In the genomic region with DNA sequence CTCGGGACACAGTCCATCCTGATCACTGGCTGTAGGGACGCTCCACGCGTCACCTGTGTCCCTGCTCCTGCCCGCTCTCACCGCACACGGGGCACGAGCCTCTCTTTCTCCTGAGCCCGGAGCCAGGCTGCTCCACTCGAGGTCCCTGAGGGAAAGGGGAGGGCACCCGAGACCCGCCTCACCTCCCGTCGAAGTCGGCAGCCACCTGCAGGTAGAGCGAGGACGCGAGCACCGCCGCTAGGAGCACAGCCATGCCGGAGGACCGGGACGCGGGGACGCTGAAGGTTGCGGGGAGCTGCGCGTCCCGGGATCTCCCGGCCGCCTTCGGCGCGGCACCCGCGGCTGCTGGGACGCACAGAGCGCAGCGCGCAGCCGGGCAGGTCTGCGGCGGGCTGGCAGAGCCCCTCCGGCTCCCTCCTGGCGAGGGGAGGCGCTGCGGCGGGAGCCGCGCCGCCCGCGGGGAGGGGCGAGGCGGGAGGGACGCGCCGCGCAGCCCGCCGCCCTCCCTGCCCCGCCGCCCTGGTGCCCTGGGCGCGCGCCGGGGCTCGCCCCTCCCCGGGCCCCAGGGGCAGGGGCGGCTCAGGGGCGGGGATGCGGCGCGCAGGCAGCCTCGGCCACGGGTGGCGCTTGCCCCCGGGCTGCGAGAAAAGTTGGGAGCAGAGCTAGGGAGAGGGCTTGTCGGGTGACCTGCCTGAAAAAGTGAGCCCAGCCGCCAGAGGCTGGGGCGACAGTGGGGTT, we compare ENCODE assay signal across 8 mouse cellular contexts. TPM values are rescaled to one million over a fixed set of nuclear protein-coding genes. Genes with fewer than 3 reads are reported as not detected.
DNase-seq lines count a peak whose midpoint lies in the region; ATAC-seq and TF ChIP-seq lines count a peak whose summit lies in the region.

A gene (minus strand): TSS at position 501 of the 738 bp plus-strand sequence.

- H3K4me3 ChIP-seq in heart, embryonic 15.5 days: peak within 1 kb of the TSS; percentile 58
- peak within 1 kb of the TSS; percentile 62 for H3K4me3 ChIP-seq in liver, postnatal 0 days (ENCODE audit: low read depth, low read length)
- H3K4me3 ChIP-seq in neural tube, embryonic 15.5 days (replicated peaks): peak within 1 kb of the TSS; percentile 67

- no peak within 1 kb of the TSS for H3K27ac ChIP-seq in heart, embryonic 15.5 days
- peak within 1 kb of the TSS; percentile 16; the same call in 1 of the 2 replicates for H3K27ac ChIP-seq in liver, postnatal 0 days (ENCODE audit: low read depth)
- no peak within 1 kb of the TSS for H3K27ac ChIP-seq in neural tube, embryonic 15.5 days (replicated peaks)

- TF ChIP-seq CTCF in liver, postnatal 0 days (IDR thresholded peaks at IDR 0.05; ENCODE audit: low read depth): peak; percentile 18; the same call in 1 of the 2 replicates

- H3K27me3 ChIP-seq in heart, embryonic 15.5 days: peaks cover 6% of the 10 kb centered on the region; the same call in 1 of the 2 replicates
- H3K27me3 ChIP-seq in liver, postnatal 0 days (ENCODE audit: insufficient read depth, low read length): peaks cover 15% of the 10 kb centered on the region
- H3K27me3 ChIP-seq in neural tube, embryonic 15.5 days (replicated peaks): peaks cover 7% of the 10 kb centered on the region; the same call in 1 of the 2 replicates

- H3K9ac ChIP-seq in heart, embryonic 15.5 days: peak within 1 kb of the TSS; percentile 57
- peak within 1 kb of the TSS; percentile 61 for H3K9ac ChIP-seq in liver, postnatal 0 days (replicated peaks)
- H3K9ac ChIP-seq in neural tube, embryonic 15.5 days (replicated peaks): peak within 1 kb of the TSS; percentile 61

- H3K36me3 ChIP-seq in heart, embryonic 15.5 days: no peaks in the 10 kb centered on the region
- no peaks in the 10 kb centered on the region; the same call in 1 of the 2 replicates for H3K36me3 ChIP-seq in liver, postnatal 0 days (replicated peaks; ENCODE audit: insufficient read depth, low read length)
- H3K36me3 ChIP-seq in neural tube, embryonic 15.5 days: no peaks in the 10 kb centered on the region

- TF ChIP-seq EP300 in liver, postnatal 0 days (IDR thresholded peaks at IDR 0.05; ENCODE audit: low read depth): no peak

- ATAC-seq in heart, embryonic 15.5 days (replicated peaks; ENCODE audit: insufficient number of reproducible peaks, insufficient read depth, low FRiP score, low read depth): peak; percentile 83
- ATAC-seq in liver, postnatal 0 days: peak; percentile 81
- peak; percentile 86 for ATAC-seq in neural tube, embryonic 15.5 days (ENCODE audit: low FRiP score)

- H3K9me3 ChIP-seq in heart, embryonic 15.5 days (replicated peaks): no peaks in the 10 kb centered on the region
- H3K9me3 ChIP-seq in liver, postnatal 0 days (ENCODE audit: low read length): no peaks in the 10 kb centered on the region
- no peaks in the 10 kb centered on the region for H3K9me3 ChIP-seq in neural tube, embryonic 15.5 days (replicated peaks)

- H3K4me2 ChIP-seq in heart, embryonic 15.5 days: peak within 1 kb of the TSS; percentile 92
- H3K4me2 ChIP-seq in liver, postnatal 0 days (ENCODE audit: low read depth, low read length): peak within 1 kb of the TSS; percentile 85
- peak within 1 kb of the TSS; percentile 99 for H3K4me2 ChIP-seq in neural tube, embryonic 15.5 days

- peak in 1 of 2 experiments; percentile 20 for DNase-seq in left cerebral cortex, adult 18-20 months (ENCODE audit: low spot score in 2 of 2)
- no peak for DNase-seq in left cerebral cortex, adult 9 months (ENCODE audit: low spot score in 2 of 2)
- DNase-seq in embryo, embryonic 10 days (ENCODE audit: low spot score): peak; percentile 49
- peak; percentile 76 for DNase-seq in kidney, postnatal 14 days
- DNase-seq in liver, postnatal 0 days: peak; percentile 47
- peak; percentile 67 for DNase-seq in yolk sac, embryonic 10.5 days (ENCODE audit: low spot score)

- H3K4me1 ChIP-seq in heart, embryonic 15.5 days (replicated peaks): peaks cover 20% of the 10 kb centered on the region
- H3K4me1 ChIP-seq in liver, postnatal 0 days (ENCODE audit: insufficient read depth): no peaks in the 10 kb centered on the region
- H3K4me1 ChIP-seq in neural tube, embryonic 15.5 days: peaks cover 13% of the 10 kb centered on the region

- under 1% methylated on average over 37 of the region's 82 CpGs for WGBS in heart, embryonic 15.5 days
- 2% methylated on average over 59 of the region's 82 CpGs for WGBS in liver, postnatal 0 days (ENCODE audit: insufficient replicate concordance)
- WGBS in neural tube, embryonic 15.5 days: under 1% methylated on average over 79 of the region's 82 CpGs

RNA-seq across cellular contexts. Expression of the gene that starts here (rescaled TPM):
- 10 to 100 TPM; 11.2 to 14.1 TPM for total RNA-seq in left cerebral cortex, adult 18-20 months (2021)
- 11.4 and 21.9 TPM in 2 replicates for polyA plus RNA-seq in heart, embryonic 15.5 days (2015; fragmentation: Nextera tagmentation; extraction: Ambion mirVana)
- polyA plus RNA-seq in liver, postnatal 0 days (2015; fragmentation: Nextera tagmentation; extraction: Ambion mirVana): 8.4 and 10.4 TPM in 2 replicates
- polyA plus RNA-seq in neural tube, embryonic 15.5 days (2015; fragmentation: Nextera tagmentation; extraction: Ambion mirVana): 14.6 and 18.5 TPM in 2 replicates

Comparison
In these comparisons a context has a peak if more than half of its experiments do, and no peak if none do; other contexts are left out.
1. DNase-seq: peak in embryo, embryonic 10 days (single experiment), kidney, postnatal 14 days (single experiment), liver, postnatal 0 days (single experiment) and yolk sac, embryonic 10.5 days (single experiment); none in left cerebral cortex, adult 9 months (0 of 2).
2. Peak in every context shown above with its lines, with median percentiles within 50 percentile points of each other: ATAC-seq, H3K4me2 ChIP-seq, H3K4me3 ChIP-seq and H3K9ac ChIP-seq.